Comparison of ENCODE assay signal across 16 mouse cellular contexts in the genomic region with DNA sequence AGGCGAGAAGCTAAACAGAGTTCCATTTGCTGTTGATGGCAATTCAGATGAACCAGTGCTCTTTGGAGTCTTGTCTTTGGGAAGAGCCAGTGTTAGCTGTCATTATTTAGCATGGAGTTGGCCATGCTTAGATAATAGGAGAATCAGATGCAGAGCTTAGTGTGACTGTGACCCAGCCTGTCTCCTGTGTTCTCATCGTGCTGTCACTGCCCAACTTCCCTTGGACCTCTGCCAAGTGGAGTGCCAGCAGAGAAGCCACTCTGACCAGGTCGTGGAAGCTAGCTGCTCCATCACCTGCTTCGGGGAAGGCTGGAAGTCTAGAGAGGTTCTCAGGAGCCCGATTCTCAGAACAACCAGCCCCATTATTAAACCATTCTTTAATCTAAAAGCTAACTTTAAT.
A peak's percentile ranks its signal among the peaks of the same experiment; 100 is the strongest.
DNase-seq lines count a peak whose midpoint lies in the region; ATAC-seq lines count a peak whose summit lies in the region.
"Had no signal": no experiment of that assay in that cellular context is flagged by ENCODE, and none has a peak within 500 bp of the region (broad histone marks: within the 10 kb centered on the region; RNA-seq: fewer than 3 reads in every experiment).

No protein-coding gene starts in this region.

- DNase-seq in kidney, postnatal 10 days: peak; percentile 38
- no peak for DNase-seq in kidney, postnatal 4 days
- DNase-seq in 416B (ENCODE audit: low read depth): peak; percentile 65
- peak; percentile 14 for DNase-seq in adipocyte (ENCODE audit: low spot score)
- DNase-seq in right cerebral cortex, postnatal 25 days: no peak
- DNase-seq: gastrocnemius, postnatal 36 days; lung, adult 2 months; thymus, postnatal 14 days had no signal

- peak overlapping the region; percentile 50; the same call in 1 of the 2 replicates for H3K27ac ChIP-seq in forebrain, embryonic 12.5 days
- no peak overlapping the region for H3K27ac ChIP-seq in forebrain, embryonic 13.5 days
- H3K27ac ChIP-seq: hindbrain, embryonic 15.5 days; limb, embryonic 12.5 days; liver, embryonic 12.5 days had no signal

- H3K4me2 ChIP-seq in forebrain, embryonic 12.5 days: no peak overlapping the region
- no peak overlapping the region for H3K4me2 ChIP-seq in forebrain, embryonic 13.5 days
- H3K4me2 ChIP-seq: heart, embryonic 11.5 days; hindbrain, embryonic 15.5 days; limb, embryonic 12.5 days; liver, embryonic 12.5 days had no signal

- 73% methylated on average over 5 of the region's 5 CpGs for WGBS in forebrain, embryonic 12.5 days
- WGBS in forebrain, embryonic 13.5 days: 60% methylated on average over 5 of the region's 5 CpGs

- peaks cover 39% of the 10 kb centered on the region for H3K4me1 ChIP-seq in forebrain, embryonic 12.5 days
- peaks cover 69% of the 10 kb centered on the region for H3K4me1 ChIP-seq in forebrain, embryonic 13.5 days
- H3K4me1 ChIP-seq: hindbrain, embryonic 15.5 days had no signal

- H3K27me3 ChIP-seq in forebrain, embryonic 12.5 days: no peaks in the 10 kb centered on the region
- no peaks in the 10 kb centered on the region for H3K27me3 ChIP-seq in forebrain, embryonic 13.5 days
- H3K27me3 ChIP-seq: limb, embryonic 12.5 days; liver, embryonic 12.5 days had no signal

- peaks cover 6% of the 10 kb centered on the region; the same call in 1 of the 2 replicates for H3K36me3 ChIP-seq in forebrain, embryonic 12.5 days (replicated peaks)
- H3K36me3 ChIP-seq in forebrain, embryonic 13.5 days (ENCODE audit: poor library complexity, severe bottlenecking): no peaks in the 10 kb centered on the region
- H3K36me3 ChIP-seq: hindbrain, embryonic 15.5 days had no signal

- no peak overlapping the region for H3K9ac ChIP-seq in forebrain, embryonic 12.5 days
- H3K9ac ChIP-seq in forebrain, embryonic 13.5 days: no peak overlapping the region
- H3K9ac ChIP-seq: hindbrain, embryonic 15.5 days; limb, embryonic 12.5 days; liver, embryonic 12.5 days had no signal

- no peaks in the 10 kb centered on the region for H3K9me3 ChIP-seq in forebrain, embryonic 12.5 days
- H3K9me3 ChIP-seq in forebrain, embryonic 13.5 days (replicated peaks): no peaks in the 10 kb centered on the region
- H3K9me3 ChIP-seq: hindbrain, embryonic 15.5 days; limb, embryonic 12.5 days; liver, embryonic 12.5 days had no signal

- no peak overlapping the region for H3K4me3 ChIP-seq in forebrain, embryonic 12.5 days (replicated peaks)
- no peak overlapping the region for H3K4me3 ChIP-seq in forebrain, embryonic 13.5 days
- H3K4me3 ChIP-seq: hindbrain, embryonic 15.5 days; limb, embryonic 12.5 days; liver, embryonic 12.5 days had no signal

- ATAC-seq in forebrain, embryonic 12.5 days (ENCODE audit: low FRiP score): no peak
- no peak for ATAC-seq in forebrain, embryonic 13.5 days
- ATAC-seq: intestine, embryonic 16.5 days; liver, embryonic 12.5 days; midbrain, embryonic 16.5 days had no signal

Comparison
In these comparisons a context has a peak if more than half of its experiments do, and no peak if none do; other contexts are left out.
1. DNase-seq: peak in kidney, postnatal 10 days (single experiment), 416B (single experiment) and adipocyte (single experiment); none in kidney, postnatal 4 days (0 of 2) and right cerebral cortex, postnatal 25 days (single experiment).